Mouse (Mus musculus) kidney, embryonic 16.5 days (tissue): Measurements from ENCODE around the gene Cd151. TPM values are rescaled to one million over a fixed set of nuclear protein-coding genes. Genes with fewer than 3 reads are reported as not detected.

Source experiments
- ATAC-seq: fragments of 200-750 bp; cut with Nextera tagmentation; 2 replicates; pipeline ENCODE4 v1.8.0; 2017; ENCODE audit warnings: moderate TSS enrichment; ENCODE audit not compliant: low FRiP score, low TSS enrichment
- H3K27ac ChIP-seq: fragments of 300-500 bp; sonication (generic); 2 replicates; pipeline ENCODE4 v1.5.1; 2014; ENCODE audit warnings: low read length
- H3K27me3 ChIP-seq: fragments of 300-500 bp; sonication (generic); 2 replicates; pipeline ENCODE4 v1.6.1; 2014; ENCODE audit warnings: low read length, control low read depth, mixed read lengths; ENCODE audit not compliant: insufficient read depth
- H3K36me3 ChIP-seq: fragments of 300-500 bp; sonication (generic); 2 replicates; pipeline ENCODE4 v1.6.1; 2014; ENCODE audit warnings: low read length, control low read depth, mixed read lengths; ENCODE audit not compliant: insufficient read depth
- H3K4me1 ChIP-seq: fragments of 300-500 bp; sonication (generic); 2 replicates; pipeline ENCODE4 v1.6.1; 2014; ENCODE audit warnings: low read length, control low read depth, mixed read lengths; ENCODE audit not compliant: insufficient read depth
- H3K4me2 ChIP-seq: fragments of 300-500 bp; sonication (generic); replicated peaks from 2 replicates; pipeline ENCODE4 v1.6.1; 2014; ENCODE audit warnings: low read depth, low read length
- H3K4me3 ChIP-seq: fragments of 300-500 bp; sonication (generic); 2 replicates; pipeline ENCODE4 v1.5.1; 2014; ENCODE audit warnings: mild to moderate bottlenecking, low read length
- H3K9ac ChIP-seq: fragments of 300-500 bp; sonication (generic); replicated peaks from 2 replicates; pipeline ENCODE4 v1.6.1; 2014; ENCODE audit warnings: low read length
- H3K9me3 ChIP-seq: fragments of 300-500 bp; sonication (generic); 2 replicates; pipeline ENCODE4 v1.6.1; 2016; ENCODE audit warnings: low read length, control low read depth
- WGBS: fragments of 180-500 bp; shearing (Covaris S2); extraction: QIAGEN DNeasy Blood & Tissue Kit; methylation state at CpG from one replicate; pipeline ENCODE4 v1.1.7; 2014; 5-methylcytosine and 5-hydroxymethylcytosine counted together
- polyA plus RNA-seq: library from polyadenylated mRNA; unstranded; fragments of >200 nt; fragmentation: Nextera tagmentation; extraction: Ambion mirVana; gene quantifications from 2 replicates; pipeline ENCODE4 v1.2.1, GENCODE M21; 2015

Gene Cd151
- polyA plus RNA-seq, 1 experiment from 2014 or later, result 54.3 TPM

DNA sequence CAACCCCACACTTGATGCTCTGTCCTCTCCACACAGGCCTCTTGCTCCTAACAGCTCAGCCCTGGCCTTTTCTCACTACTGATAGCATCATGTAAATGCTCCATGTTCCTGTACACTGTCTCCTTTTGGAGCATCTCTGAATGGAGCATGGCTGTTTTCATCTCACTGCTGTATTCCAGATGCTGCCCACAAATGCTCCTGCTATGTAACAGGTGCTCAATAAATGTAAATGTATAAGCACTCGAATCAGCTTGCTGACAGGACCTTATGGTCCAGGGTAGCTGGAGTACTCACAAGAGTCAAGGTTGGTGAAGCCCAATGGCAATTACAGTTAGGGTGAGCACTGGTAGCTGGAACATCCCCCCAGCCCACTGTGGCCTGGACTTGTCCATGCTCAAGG lies 4.0 kb downstream of the Cd151 start:
- Histone ChIP-seq H3K36me3 (peaks cover 26% of the 10 kb centered on the region), H3K4me2 (no peak overlapping the region), H3K27me3 (no peaks in the 10 kb centered on the region), H3K9ac (no peak overlapping the region), H3K27ac (no peak overlapping the region), H3K9me3 (no peaks in the 10 kb centered on the region), H3K4me3 (no peak overlapping the region), H3K4me1 (peaks cover 46% of the 10 kb centered on the region)
- ATAC-seq, result no peak
- 79% methylated on average over 1 of the region's 1 CpGs for WGBS

GRCm38 (mm10) chr7:141472226-141472625 lies 5.0 kb downstream of the Cd151 start:
- ATAC-seq, result no peak
- H3K27ac ChIP-seq, result no peak overlapping the region

GRCm38 (mm10) chr7:141472763-141473162 lies 5.6 kb downstream of the Cd151 start:
- H3K36me3 ChIP-seq, result peaks cover 26% of the 10 kb centered on the region
- H3K9me3 ChIP-seq, result no peaks in the 10 kb centered on the region
- H3K9ac ChIP-seq, result no peak overlapping the region
- H3K4me3 ChIP-seq, result no peak overlapping the region
- WGBS, result 75% methylated on average over 6 of the region's 6 CpGs
- no peak overlapping the region for H3K27ac ChIP-seq
- H3K4me2 ChIP-seq, result no peak overlapping the region
- peaks cover 53% of the 10 kb centered on the region for H3K4me1 ChIP-seq
- no peak for ATAC-seq
- no peaks in the 10 kb centered on the region for H3K27me3 ChIP-seq

More at GRCm38 (mm10) chr7:141472226-141472625, 5.0 kb downstream of the Cd151 start:
- Histone ChIP-seq H3K4me1 (peaks cover 48% of the 10 kb centered on the region), H3K4me3 (no peak overlapping the region), H3K27me3 (no peaks in the 10 kb centered on the region), H3K9ac (no peak overlapping the region), H3K9me3 (no peaks in the 10 kb centered on the region), H3K4me2 (no peak overlapping the region), H3K36me3 (peaks cover 26% of the 10 kb centered on the region)
- WGBS, result 77% methylated on average over 6 of the region's 6 CpGs

- no peak for ATAC-seq
- Histone ChIP-seq H3K4me2 (peak overlapping the region; percentile 91), H3K36me3 (peaks cover 26% of the 10 kb centered on the region), H3K27ac (no peak overlapping the region), H3K27me3 (no peaks in the 10 kb centered on the region), H3K9me3 (no peaks in the 10 kb centered on the region), H3K4me3 (peak overlapping the region; percentile 81), H3K4me1 (peaks cover 48% of the 10 kb centered on the region), H3K9ac (peak overlapping the region; percentile 90)
- 7% methylated on average over 5 of the region's 5 CpGs for WGBS
Observed at GRCm38 (mm10) chr7:141474160-141474559, 7.0 kb downstream of the Cd151 start.

GRCm38 (mm10) chr7:141475011-141475804 lies 8.0 kb downstream of the Cd151 start, which contains the start of the genes Polr2l and Tspan4:
Gene Polr2l, minus strand, starts transcription at chr7:141475132.
Gene Tspan4, plus strand, starts transcription at chr7:141475240.
- Histone ChIP-seq H3K36me3 (peaks cover 19% of the 10 kb centered on the region), H3K27ac (peak within 1 kb of the TSS; percentile 98), H3K9me3 (no peaks in the 10 kb centered on the region), H3K4me2 (peak within 1 kb of the TSS; percentile 91), H3K27me3 (no peaks in the 10 kb centered on the region), H3K9ac (peak within 1 kb of the TSS; percentile 90), H3K4me1 (peaks cover 40% of the 10 kb centered on the region), H3K4me3 (peak within 1 kb of the TSS; percentile 81)
- ATAC-seq, result peak; percentile 24
- WGBS, result under 1% methylated on average over 84 of the region's 87 CpGs

- Histone ChIP-seq H3K27ac (peak overlapping the region; percentile 98), H3K36me3 (peaks cover 13% of the 10 kb centered on the region), H3K4me2 (peak overlapping the region; percentile 91), H3K9me3 (no peaks in the 10 kb centered on the region), H3K27me3 (no peaks in the 10 kb centered on the region), H3K9ac (peak overlapping the region; percentile 90), H3K4me1 (peaks cover 45% of the 10 kb centered on the region), H3K4me3 (peak overlapping the region; percentile 81)
- ATAC-seq, result no peak
- WGBS, result 1% methylated on average over 12 of the region's 12 CpGs
Observed at GRCm38 (mm10) chr7:141475805-141476158, 8.6 kb downstream of the Cd151 start.

GRCm38 (mm10) chr7:141476226-141476980 lies 9.2 kb downstream of the Cd151 start:
- Histone ChIP-seq H3K4me3 (peak overlapping the region; percentile 81), H3K4me2 (peak overlapping the region; percentile 91), H3K27me3 (no peaks in the 10 kb centered on the region), H3K4me1 (peaks cover 51% of the 10 kb centered on the region), H3K9me3 (no peaks in the 10 kb centered on the region), H3K27ac (peak overlapping the region; percentile 98), H3K9ac (peak overlapping the region; percentile 90), H3K36me3 (peaks cover 7% of the 10 kb centered on the region; the same call in 1 of the 2 replicates)
- peak; percentile 80 for ATAC-seq
- under 1% methylated on average over 16 of the region's 17 CpGs for WGBS

DNA sequence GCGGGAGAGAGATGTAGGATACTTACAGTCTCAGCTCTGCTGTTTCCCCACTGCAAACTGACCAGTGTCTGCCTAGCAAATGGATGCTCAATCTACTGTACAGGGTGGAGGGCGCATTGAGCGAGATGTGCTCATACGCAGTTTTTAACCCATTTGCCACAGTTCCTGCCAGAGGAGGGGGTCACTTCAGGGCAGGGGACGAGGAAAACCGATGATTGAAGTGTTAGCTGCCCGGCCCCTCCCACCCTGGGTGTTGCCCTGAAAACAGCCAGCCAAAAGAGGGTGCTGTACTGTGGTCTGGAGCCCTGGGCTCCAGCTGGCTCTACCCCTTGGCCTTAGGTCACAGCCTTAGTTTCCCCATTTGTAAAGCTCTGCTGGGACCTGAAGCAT lies 9.8 kb downstream of the Cd151 start:
- Histone ChIP-seq H3K4me1 (peaks cover 55% of the 10 kb centered on the region), H3K36me3 (peaks cover 5% of the 10 kb centered on the region; the same call in 1 of the 2 replicates), H3K9ac (peak overlapping the region; percentile 53), H3K27ac (peak overlapping the region; percentile 98), H3K27me3 (no peaks in the 10 kb centered on the region), H3K4me3 (peak overlapping the region; percentile 81), H3K9me3 (no peaks in the 10 kb centered on the region), H3K4me2 (peak overlapping the region; percentile 91)
- no peak for ATAC-seq
- WGBS, result 16% methylated on average over 7 of the region's 7 CpGs

GRCm38 (mm10) chr7:141477578-141478269 lies 10.5 kb downstream of the Cd151 start:
- peaks cover 61% of the 10 kb centered on the region for H3K4me1 ChIP-seq
- H3K4me3 ChIP-seq, result peak overlapping the region; percentile 81; the same call in 1 of the 2 replicates
- 39% methylated on average over 4 of the region's 4 CpGs for WGBS
- no peak for ATAC-seq
- H3K27me3 ChIP-seq, result no peaks in the 10 kb centered on the region
- peak overlapping the region; percentile 91 for H3K4me2 ChIP-seq
- peak overlapping the region; percentile 98 for H3K27ac ChIP-seq
- no peaks in the 10 kb centered on the region for H3K9me3 ChIP-seq
- H3K9ac ChIP-seq, result peak overlapping the region; percentile 53; the same call in 1 of the 2 replicates
- peaks cover 2% of the 10 kb centered on the region; the same call in 1 of the 2 replicates for H3K36me3 ChIP-seq
